Mouse (Mus musculus) v-Abl transformed pro-B cells (cell line): ENCODE results near the gene Atraid.
"Not testable (repeated sequence)": the region's sequence is repeated elsewhere in the genome, so short reads cannot be mapped to it uniquely, and the experiment has no call there.

Experiments used
- in situ Hi-C, 2 experiments: fragments of 400-800 bp; cut with MboI; formaldehyde crosslinking; loops; one replicate each; pipeline ENCODE4 v1.15.1; 2025; ENCODE audit not compliant: unreplicated experiment in 2 of 2

The Atraid gene

GRCm38 (mm10) chr5:31050427-31050826 lies 2.3 kb downstream of the Atraid start:
- in situ Hi-C loops = no loop called here

GRCm38 (mm10) chr5:31053728-31054127 lies 5.6 kb downstream of the Atraid start:
- in situ Hi-C loops = not testable (repeated sequence)

GRCm38 (mm10) chr5:31054261-31055215 lies 6.4 kb downstream of the Atraid start, which contains the start of gene Cad:
Gene Cad (plus strand): TSS chr5:31054780.
- in situ Hi-C loops = no loop called here

- in situ Hi-C loops = no loop called here
Observed at GRCm38 (mm10) chr5:31055216-31056140, 7.4 kb downstream of the Atraid start.

GRCm38 (mm10) chr5:31069810-31070209 lies 21.7 kb downstream of the Atraid start:
- in situ Hi-C loops = no loop called here

GRCm38 (mm10) chr5:31071059-31071458 lies 22.9 kb downstream of the Atraid start:
- in situ Hi-C loops = no loop called here

GRCm38 (mm10) chr5:31071821-31072220 lies 23.7 kb downstream of the Atraid start:
- in situ Hi-C loops = no loop called here

GRCm38 (mm10) chr5:31073176-31073575 lies 25.1 kb downstream of the Atraid start:
- in situ Hi-C loops = no loop called here

GRCm38 (mm10) chr5:31076346-31076745 lies 28.2 kb downstream of the Atraid start:
- in situ Hi-C loops = no loop called here

- in situ Hi-C loops = loop anchor here in 1 of 2 experiments (5.0 kb wide), 1 partner anchor 33 kb away; the partner anchor contains the start of genes Atraid and Slc5a6
Observed at GRCm38 (mm10) chr5:31080059-31080794, 32.1 kb downstream of the Atraid start.

GRCm38 (mm10) chr5:31080795-31081164 lies 32.7 kb downstream of the Atraid start:
- in situ Hi-C loops = loop anchor here in 1 of 2 experiments (5.0 kb wide), 1 partner anchor 33 kb away; the partner anchor contains the start of genes Atraid and Slc5a6

- in situ Hi-C loops = loop anchor here in 1 of 2 experiments (5.0 kb wide), 1 partner anchor 34 kb away; the partner anchor contains the start of genes Atraid and Slc5a6
Observed at GRCm38 (mm10) chr5:31081386-31081785, 33.3 kb downstream of the Atraid start.

- in situ Hi-C loops = loop anchor here in 1 of 2 experiments (5.0 kb wide), 1 partner anchor 35 kb away; the partner anchor contains the start of genes Atraid and Slc5a6
Observed at GRCm38 (mm10) chr5:31082355-31082754, 34.2 kb downstream of the Atraid start.

- in situ Hi-C loops = loop anchor here in 1 of 2 experiments (5.0 kb wide), 1 partner anchor 36 kb away; the partner anchor contains the start of genes Atraid and Slc5a6
Observed at GRCm38 (mm10) chr5:31082935-31083625, 35.0 kb downstream of the Atraid start.

- in situ Hi-C loops = loop anchor here in 1 of 2 experiments (5.0 kb wide), 1 partner anchor 37 kb away; the partner anchor contains the start of genes Atraid and Slc5a6
Observed at GRCm38 (mm10) chr5:31083949-31084348, 35.8 kb downstream of the Atraid start.

GRCm38 (mm10) chr5:31086606-31087005 lies 38.5 kb downstream of the Atraid start:
- in situ Hi-C loops = no loop called here

GRCm38 (mm10) chr5:31087131-31087530 lies 39.0 kb downstream of the Atraid start:
- in situ Hi-C loops = no loop called here

- in situ Hi-C loops = no loop called here
Observed at GRCm38 (mm10) chr5:31092231-31092975, 44.3 kb downstream of the Atraid start.
